Mouse (Mus musculus) left cerebral cortex, adult 2 months (tissue): ENCODE results near the gene Slc38a8. TPM values are rescaled to one million over a fixed set of nuclear protein-coding genes. Genes with fewer than 3 reads are reported as not detected.

ENCODE experiments used
- DNase-seq, 2 experiments: peaks; one replicate each; pipeline ENCODE4 v3.0.0; 2021 to 2022; ENCODE audit warnings: low spot score in 2 of 2, mixed read lengths in 1 of 2; ENCODE audit errors: extremely low spot score in 1 of 2
- H3K27ac ChIP-seq: fragments of 200-600 bp; 2 replicates; pipeline ENCODE4 v1.8.1; 2022
- H3K4me3 ChIP-seq: fragments of 200-600 bp; 2 replicates; pipeline ENCODE4 v1.8.1; 2022
- CTCF ChIP-seq: fragments of 200-600 bp; IDR thresholded peaks from 2 replicates; pipeline ENCODE4 v1.8.1; 2022; ENCODE audit warnings: antibody characterized with exemption, mild to moderate bottlenecking, moderate library complexity
- intact Hi-C: fragments of 180-260 bp; cut with DNase I; formaldehyde crosslinking; loops from one replicate; pipeline ENCODE4 v1.15.1; 2025
- total RNA-seq, 2 experiments: library from RNA; stranded (reverse); gene quantifications; 2 replicates each; pipeline ENCODE4 v1.2.3; 2021

Slc38a8 gene
- total RNA-seq, 2 experiments from 2014 or later: 0.30 to 0.48 TPM

DNA sequence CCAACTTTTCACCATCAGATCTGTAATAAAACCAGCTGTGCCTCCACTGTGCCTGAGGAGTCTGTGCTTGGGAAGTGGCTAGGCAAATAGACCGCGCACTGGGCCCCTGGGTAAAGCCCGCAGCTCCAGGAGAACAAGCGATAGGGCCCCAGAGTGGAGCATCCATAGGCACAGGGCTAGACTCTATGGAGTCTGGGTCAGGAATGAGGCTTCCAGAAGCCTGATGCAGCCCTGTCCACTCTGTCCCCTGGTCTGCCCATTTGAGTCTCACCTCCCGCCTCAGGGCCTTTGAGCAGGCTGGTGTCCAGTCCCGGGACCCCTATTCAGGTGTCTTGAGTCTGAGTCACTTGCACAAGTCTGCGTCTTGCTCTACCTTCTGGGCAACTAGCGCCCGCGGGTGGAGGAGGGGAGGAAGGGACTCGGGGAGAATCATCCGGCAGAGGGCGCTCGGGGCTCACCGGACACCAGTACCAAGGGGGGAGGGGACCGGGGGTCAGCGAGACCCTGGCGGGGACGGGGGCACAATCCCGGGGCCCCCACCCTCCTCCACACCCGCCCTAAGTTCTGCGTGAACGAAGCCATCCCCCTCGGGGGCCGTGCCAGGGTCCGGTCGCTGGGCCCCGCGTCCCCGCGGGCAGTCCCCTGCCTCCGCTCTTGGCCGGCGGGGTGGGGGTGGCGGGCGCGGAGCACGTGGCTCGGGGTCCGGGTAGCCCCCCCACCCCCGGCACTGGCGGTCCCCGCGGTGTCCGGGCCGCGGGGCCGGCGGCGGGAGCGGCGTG, 55.1 kb downstream of the Slc38a8 start, which contains the start of gene Necab2:
TSS of gene Necab2 (plus strand) at position 509 of the 779 bp plus-strand sequence.
- H3K4me3 ChIP-seq: peak within 1 kb of the TSS; percentile 50
- intact Hi-C loops: loop anchor here (2.0 kb wide), 3 partner anchors 158 to 332 kb away; partner anchors contain the start of genes Taf1c and Tldc1

GRCm38 (mm10) chr8:119442970-119443369, 58.5 kb downstream of the Slc38a8 start:
- Histone ChIP-seq H3K4me3 (no peak overlapping the region), H3K27ac (no peak overlapping the region)
- no peak for DNase-seq
- no peak for TF ChIP-seq CTCF
- intact Hi-C loops: no loop called here

More for the DNA sequence above, 55.1 kb downstream of the Slc38a8 start, which contains the start of gene Necab2:
- peak within 1 kb of the TSS; percentile 8; the same call in 1 of the 2 replicates for H3K27ac ChIP-seq
- TF ChIP-seq CTCF: peak; percentile 78
- peak; percentile 87 to 92 for DNase-seq

GRCm38 (mm10) chr8:119442013-119442412, 59.5 kb downstream of the Slc38a8 start:
- no peak for DNase-seq
- Histone ChIP-seq H3K4me3 (no peak overlapping the region), H3K27ac (no peak overlapping the region)
- intact Hi-C loops: no loop called here
- TF ChIP-seq CTCF: no peak

- intact Hi-C loops: no loop called here
- DNase-seq: no peak
- TF ChIP-seq CTCF: no peak
- Histone ChIP-seq H3K4me3 (no peak overlapping the region), H3K27ac (no peak overlapping the region)
Observed at GRCm38 (mm10) chr8:119440952-119441270, 60.6 kb downstream of the Slc38a8 start.

GRCm38 (mm10) chr8:119440250-119440951, 61.1 kb downstream of the Slc38a8 start:
- peak; percentile 68 for TF ChIP-seq CTCF
- intact Hi-C loops: no loop called here
- no peak overlapping the region for H3K27ac ChIP-seq
- H3K4me3 ChIP-seq: no peak overlapping the region
- peak; percentile 57 to 60 for DNase-seq

- Histone ChIP-seq H3K27ac (no peak overlapping the region), H3K4me3 (no peak overlapping the region)
- DNase-seq: no peak
- intact Hi-C loops: loop anchor here (2.0 kb wide), 1 partner anchor 27 kb away; no protein-coding TSS in a partner anchor
- TF ChIP-seq CTCF: no peak
Observed at GRCm38 (mm10) chr8:119439893-119440249, 61.6 kb downstream of the Slc38a8 start.

- Histone ChIP-seq H3K27ac (no peak overlapping the region), H3K4me3 (no peak overlapping the region)
- intact Hi-C loops: loop anchor here (2.0 kb wide), 1 partner anchor 27 kb away; no protein-coding TSS in a partner anchor
- no peak for DNase-seq
- no peak for TF ChIP-seq CTCF
Observed at GRCm38 (mm10) chr8:119439424-119439823, 62.1 kb downstream of the Slc38a8 start.

DNA sequence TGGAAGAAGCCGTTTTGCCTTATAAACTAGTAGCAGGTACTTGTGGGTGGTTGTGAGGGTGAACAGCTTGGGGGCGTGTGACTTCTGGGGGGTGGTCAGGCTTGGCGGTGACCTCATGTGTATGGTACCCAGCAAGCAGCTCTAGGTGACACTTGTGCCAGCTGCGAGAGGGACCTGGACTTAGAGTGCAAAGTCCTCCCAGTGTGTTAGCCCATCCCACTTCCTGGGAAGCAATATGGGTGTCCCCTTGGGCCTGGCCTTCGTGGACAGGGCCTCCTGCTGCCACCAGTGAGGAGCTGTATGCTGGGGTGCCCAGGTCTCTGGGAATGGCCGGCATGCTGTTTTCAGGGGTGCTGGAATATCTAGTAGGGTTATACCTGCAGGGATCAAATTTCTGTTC, 62.6 kb downstream of the Slc38a8 start:
- Histone ChIP-seq H3K4me3 (no peak overlapping the region), H3K27ac (no peak overlapping the region)
- TF ChIP-seq CTCF: no peak
- intact Hi-C loops: loop anchor here (2.0 kb wide), 1 partner anchor 26 kb away; no protein-coding TSS in a partner anchor
- no peak for DNase-seq

DNA sequence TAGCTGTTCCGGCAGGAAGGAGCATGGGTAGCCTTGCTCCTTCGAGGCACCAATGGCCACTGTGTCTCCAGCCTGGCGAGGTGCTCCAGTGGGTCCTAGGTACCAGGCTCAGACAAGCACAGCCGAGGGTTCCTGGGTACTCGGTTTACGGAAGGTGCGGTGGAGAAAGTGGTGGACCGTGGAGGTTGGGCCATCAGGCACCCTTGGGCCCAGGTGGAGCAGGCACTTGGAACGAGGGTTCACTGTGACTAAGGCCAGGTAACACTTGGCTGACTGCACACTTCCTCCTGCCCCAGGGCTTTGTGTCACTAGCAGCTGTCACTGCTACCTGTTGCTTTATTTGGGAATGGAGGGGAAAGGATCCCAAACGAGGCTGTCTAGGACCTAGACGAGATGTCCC, 64.0 kb downstream of the Slc38a8 start:
- no peak overlapping the region for H3K27ac ChIP-seq
- no peak overlapping the region for H3K4me3 ChIP-seq
- TF ChIP-seq CTCF: no peak
- no peak for DNase-seq
- intact Hi-C loops: no loop called here

- no peak; the same call in none of the 2 replicates for TF ChIP-seq CTCF
Observed at GRCm38 (mm10) chr8:119436933-119437332, 64.6 kb downstream of the Slc38a8 start.

GRCm38 (mm10) chr8:119436331-119436730, 65.2 kb downstream of the Slc38a8 start:
- H3K4me3 ChIP-seq: no peak overlapping the region
- no peak for TF ChIP-seq CTCF
- intact Hi-C loops: no loop called here
- H3K27ac ChIP-seq: no peak overlapping the region
- DNase-seq: no peak

More at GRCm38 (mm10) chr8:119436933-119437332, 64.6 kb downstream of the Slc38a8 start:
- H3K27ac ChIP-seq: no peak overlapping the region; the same call in 1 of the 2 replicates
- intact Hi-C loops: no loop called here
- no peak for DNase-seq
- no peak overlapping the region for H3K4me3 ChIP-seq

GRCm38 (mm10) chr8:119435527-119435926, 66.0 kb downstream of the Slc38a8 start:
- no peak for DNase-seq
- TF ChIP-seq CTCF: no peak
- no peak overlapping the region for H3K27ac ChIP-seq
- H3K4me3 ChIP-seq: no peak overlapping the region
- intact Hi-C loops: no loop called here
